Mouse (Mus musculus) CD4-positive, CD25-positive, alpha-beta regulatory T cell (primary cell): ENCODE results near the gene Tubg2. TPM values are rescaled to one million over a fixed set of nuclear protein-coding genes. Genes with fewer than 3 reads are reported as not detected.

Experiments used
- polyA plus RNA-seq: library from polyadenylated mRNA; unstranded; fragments of 100-300 nt; shearing (Covaris generic); gene quantifications from one replicate; pipeline ENCODE4 v1.2.1, GENCODE M21; 2017

The Tubg2 gene
- polyA plus RNA-seq = 2.2 TPM

GRCm38 (mm10) chr11:101155728-101156371 is at the start of gene Tubg2:
Gene Tubg2, plus strand, starts transcription at chr11:101155907.

DNA sequence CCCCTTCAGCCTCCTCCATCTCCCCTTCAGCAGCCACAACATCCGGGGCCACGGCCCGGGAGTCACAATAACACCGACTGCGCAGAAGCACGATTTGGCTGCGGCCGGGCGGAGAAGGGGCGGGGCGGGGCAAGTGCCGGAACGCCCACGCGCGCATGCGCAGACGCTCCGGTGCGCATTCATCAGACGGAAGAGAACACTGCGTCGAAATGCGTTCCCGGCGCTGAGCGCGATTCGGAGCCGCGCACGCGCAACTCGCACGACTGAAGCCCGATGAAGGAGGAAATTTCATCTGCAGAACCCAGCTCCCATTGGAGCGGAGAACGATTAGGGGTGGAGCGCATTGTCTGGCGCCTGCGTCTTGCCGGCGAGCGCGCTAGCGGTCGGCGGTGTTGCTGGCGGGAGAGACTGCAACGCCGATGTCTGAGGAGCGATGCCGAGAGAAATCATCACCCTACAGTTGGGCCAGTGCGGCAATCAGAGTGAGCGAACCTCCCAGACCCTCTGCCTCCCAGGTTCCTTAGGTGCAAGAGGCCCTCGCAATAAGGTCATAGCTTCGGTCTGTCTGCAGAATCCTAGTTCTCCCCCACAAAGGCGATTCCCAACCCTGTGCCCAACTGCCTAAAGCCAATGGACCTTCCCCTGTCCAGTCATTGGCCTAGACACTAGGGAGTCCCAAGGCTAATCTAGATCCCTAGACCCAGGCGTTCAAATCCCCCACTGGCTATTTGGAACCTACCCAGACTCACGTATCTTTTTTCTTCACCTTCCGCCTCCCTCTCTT is 35.8 kb upstream of the Tubg2 start, which contains the start of the genes Retreg3 and Tubg1:
Retreg3 (minus strand) TSS at position 133 of the 784 bp plus-strand sequence.
Tubg1 (plus strand) TSS at position 178 of the 784 bp plus-strand sequence.

DNA sequence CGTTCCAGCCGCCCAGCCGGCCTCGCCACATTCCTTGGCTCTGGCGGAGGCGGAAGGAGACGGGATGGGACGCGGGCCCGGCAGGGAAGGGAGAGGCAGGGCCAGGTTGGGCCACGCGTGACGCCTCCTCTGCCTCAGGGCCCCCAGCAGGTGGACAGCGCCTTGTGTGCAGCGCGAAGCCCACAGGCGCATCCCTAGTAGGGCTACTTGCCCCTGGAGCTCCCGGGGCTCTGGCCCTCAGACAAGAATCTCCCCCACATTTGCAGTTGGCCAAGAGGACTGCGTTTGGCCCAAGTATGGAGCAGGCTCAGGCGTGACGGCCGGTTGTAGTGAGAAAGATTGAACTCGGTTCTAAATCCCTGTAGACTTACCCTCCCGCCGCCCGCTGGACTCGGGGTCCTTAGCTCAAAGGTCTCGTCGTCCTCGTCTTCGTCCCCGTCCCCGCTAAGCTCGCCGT is 14.7 kb downstream of the Tubg2 start, which contains the start of gene Cntnap1:
Cntnap1 (plus strand) TSS at position 170 of the 457 bp plus-strand sequence.

DNA sequence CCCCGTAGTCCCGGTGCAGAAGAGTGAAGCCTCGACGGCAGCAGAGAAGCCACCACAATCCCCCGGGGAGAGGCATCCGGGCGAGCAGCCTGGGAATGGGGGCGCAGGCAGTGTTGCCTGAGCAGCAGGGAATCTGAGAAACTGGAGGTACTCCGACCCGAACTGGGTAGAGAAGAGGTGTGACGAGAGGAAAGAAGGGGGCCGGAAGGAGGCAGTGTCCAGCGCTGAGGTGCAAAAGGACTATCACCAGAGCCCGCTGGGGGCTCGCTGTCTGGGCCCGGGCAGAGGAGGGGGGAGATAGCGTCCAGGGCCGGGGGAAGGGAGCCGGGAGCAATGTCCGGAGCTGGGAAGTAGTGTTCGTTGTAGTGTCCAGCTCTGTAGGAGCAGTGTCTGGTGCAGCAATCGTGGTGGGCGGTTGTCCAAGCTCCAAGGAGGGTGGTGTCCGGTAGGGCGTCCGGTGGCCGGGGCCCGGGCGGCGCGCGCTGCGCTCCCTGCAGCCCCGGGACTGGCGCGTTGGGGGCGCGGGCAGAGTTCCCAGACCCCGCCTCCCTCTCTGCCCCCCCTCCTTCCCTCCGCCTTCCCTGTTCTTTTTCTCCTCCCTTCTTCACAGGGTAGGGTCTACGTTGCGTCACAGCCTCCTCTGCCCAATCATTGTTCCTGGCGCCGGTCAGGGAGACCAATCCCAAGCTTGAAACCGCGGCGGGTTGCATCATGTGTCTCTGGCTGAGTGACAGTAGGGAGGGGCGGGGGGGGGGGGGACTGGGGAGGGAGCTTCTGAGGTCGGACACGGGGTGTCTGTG is 15.3 kb downstream of the Tubg2 start, which contains the start of gene Plekhh3:
Plekhh3 (minus strand) TSS at position 541 of the 800 bp plus-strand sequence.

DNA sequence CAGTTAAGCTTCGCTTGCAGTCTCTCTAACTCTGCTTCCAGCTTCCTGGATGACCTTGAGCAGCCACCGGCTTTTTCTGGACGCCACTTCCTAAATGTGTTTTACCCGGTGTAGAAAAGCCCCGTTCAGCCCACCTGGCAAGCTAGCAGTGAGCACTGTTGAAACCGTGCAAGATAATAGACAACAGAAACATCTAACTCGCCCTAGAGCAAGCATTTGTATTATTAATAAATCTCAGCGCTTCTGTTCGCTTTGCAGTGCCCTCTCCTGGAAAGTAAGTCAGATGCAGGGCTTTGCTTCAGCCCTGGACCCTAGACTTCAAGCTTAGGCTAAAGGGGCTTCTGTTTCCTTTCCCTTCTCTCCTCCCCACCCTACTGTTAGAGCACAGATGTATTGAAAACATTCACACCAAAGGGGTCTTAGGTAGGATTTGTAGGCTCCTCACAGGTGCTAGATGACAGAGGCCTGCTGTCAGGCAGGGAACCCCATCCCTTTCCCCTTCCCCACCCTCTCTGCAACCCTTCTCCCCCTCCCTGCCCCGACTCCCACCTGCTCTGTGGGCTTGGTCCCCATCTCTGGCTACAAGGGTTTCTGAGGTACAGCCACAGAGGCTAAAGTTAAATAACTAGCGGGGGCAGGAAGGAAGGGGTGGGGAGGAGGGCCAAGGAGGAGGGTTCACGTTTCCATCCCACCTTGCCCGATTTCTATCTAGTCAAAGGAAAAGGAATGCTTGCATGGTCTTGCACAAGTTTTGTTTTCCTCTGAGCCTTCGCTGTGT is 19.3 kb downstream of the Tubg2 start, which contains the start of gene Ccr10:
Ccr10 (minus strand) TSS at position 593 of the 778 bp plus-strand sequence.

Other genes starting within 250 kb of the Tubg2 start
- gene Stat3, start 216.4 kb upstream of the Tubg2 start, polyA plus RNA-seq = 233 TPM
- gene Cavin1, start 185.0 kb upstream of the Tubg2 start, polyA plus RNA-seq = 0.53 TPM
- 15.1 TPM for gene Atp6v0a1, start 146.5 kb upstream of the Tubg2 start, polyA plus RNA-seq
- gene Naglu, start 85.9 kb upstream of the Tubg2 start, polyA plus RNA-seq = 35.3 TPM
- gene Hsd17b1, start 77.5 kb upstream of the Tubg2 start, polyA plus RNA-seq = 0.74 TPM
- 38.4 TPM for gene Coasy, start 73.3 kb upstream of the Tubg2 start, polyA plus RNA-seq
- gene Mlx, start 68.6 kb upstream of the Tubg2 start, polyA plus RNA-seq = 94.3 TPM
- 6.8 TPM for gene Psmc3ip, start 60.5 kb upstream of the Tubg2 start, polyA plus RNA-seq
- 80.5 TPM for gene Retreg3, start 36.0 kb upstream of the Tubg2 start, polyA plus RNA-seq
- gene Tubg1, start 36.0 kb upstream of the Tubg2 start, polyA plus RNA-seq = 40.0 TPM
- 0.06 TPM for gene Cntnap1, start 14.6 kb downstream of the Tubg2 start, polyA plus RNA-seq
- 0.25 TPM for gene Plekhh3, start 15.4 kb downstream of the Tubg2 start, polyA plus RNA-seq
- gene Ccr10, start 19.5 kb downstream of the Tubg2 start, polyA plus RNA-seq = 2.5 TPM
- 71.6 TPM for gene Ezh1, start 70.6 kb downstream of the Tubg2 start, polyA plus RNA-seq
- 0.41 TPM for gene Ramp2, start 90.1 kb downstream of the Tubg2 start, polyA plus RNA-seq
- gene Vps25, start 97.8 kb downstream of the Tubg2 start, polyA plus RNA-seq = 158 TPM
- 5.8 TPM for gene Wnk4, start 104.7 kb downstream of the Tubg2 start, polyA plus RNA-seq
- gene Cntd1, start 123.1 kb downstream of the Tubg2 start, polyA plus RNA-seq = 0.54 TPM
- 112 TPM for gene Coa3, start 123.2 kb downstream of the Tubg2 start, polyA plus RNA-seq
- 207 TPM for gene Becn1, start 146.4 kb downstream of the Tubg2 start, polyA plus RNA-seq
- 186 TPM for gene Psme3, start 160.3 kb downstream of the Tubg2 start, polyA plus RNA-seq
- 3.6 TPM for gene Aoc2, start 169.2 kb downstream of the Tubg2 start, polyA plus RNA-seq
- not detected for gene Aoc3, start 174.7 kb downstream of the Tubg2 start, polyA plus RNA-seq
- not detected for gene G6pc, start 211.7 kb downstream of the Tubg2 start, polyA plus RNA-seq